Mouse (Mus musculus) spleen, embryonic (tissue): ENCODE data around the gene Myrip.

ENCODE experiments used
- CTCF ChIA-PET: fragments of 350-600 bp; sonication (Branson Sonifier 250); formaldehyde crosslinking; loops from one replicate; lab custom pipeline; 2022; lab: Charles Lee

The Myrip gene

GRCm38 (mm10) chr9:120455768-120456655 is 154.7 kb downstream of the Myrip start:
- CTCF ChIA-PET = no interaction called here

- CTCF ChIA-PET = no interaction called here
Observed at GRCm38 (mm10) chr9:120470431-120470830, 169.1 kb downstream of the Myrip start.

- CTCF ChIA-PET = no interaction called here
Observed at GRCm38 (mm10) chr9:120481644-120482043, 180.3 kb downstream of the Myrip start.

- CTCF ChIA-PET = no interaction called here
Observed at GRCm38 (mm10) chr9:120482382-120482781, 181.1 kb downstream of the Myrip start.

GRCm38 (mm10) chr9:120483101-120483500 is 181.8 kb downstream of the Myrip start:
- CTCF ChIA-PET = no interaction called here

GRCm38 (mm10) chr9:120487076-120487475 is 185.8 kb downstream of the Myrip start:
- CTCF ChIA-PET = no interaction called here

GRCm38 (mm10) chr9:120491509-120491908 is 190.2 kb downstream of the Myrip start:
- CTCF ChIA-PET = interaction anchor here (0.7 kb wide), 1 partner anchor 8 kb away, joined by 3 read pairs; no protein-coding TSS in a partner anchor

GRCm38 (mm10) chr9:120492010-120492399 is 190.7 kb downstream of the Myrip start, which contains the start of gene Eif1b:
TSS of gene Eif1b (plus strand) at chr9:120492232.
- CTCF ChIA-PET = interaction anchor here (0.7 kb wide), 1 partner anchor 8 kb away, joined by 3 read pairs; no protein-coding TSS in a partner anchor

- CTCF ChIA-PET = interaction anchor here (0.6 to 1.0 kb wide), 3 partner anchors 9 to 1227 kb away, joined by 3 to 4 read pairs (median 3); no protein-coding TSS in a partner anchor
Observed at GRCm38 (mm10) chr9:120492400-120493351, 191.4 kb downstream of the Myrip start.

- CTCF ChIA-PET = interaction anchor here (0.7 to 1.0 kb wide), 2 partner anchors 76 to 1817 kb away, joined by 3 read pairs; no protein-coding TSS in a partner anchor
Observed at GRCm38 (mm10) chr9:120493781-120494180, 192.5 kb downstream of the Myrip start.

GRCm38 (mm10) chr9:120496691-120497090 is 195.4 kb downstream of the Myrip start:
- CTCF ChIA-PET = no interaction called here

GRCm38 (mm10) chr9:120497983-120498382 is 196.7 kb downstream of the Myrip start:
- CTCF ChIA-PET = no interaction called here

GRCm38 (mm10) chr9:120501191-120501902 is 200.0 kb downstream of the Myrip start:
- CTCF ChIA-PET = interaction anchor here (0.7 to 1.9 kb wide), 3 partner anchors 68 to 81 kb away, joined by 3 to 4 read pairs (median 3); no protein-coding TSS in a partner anchor

- CTCF ChIA-PET = interaction anchor here (0.8 to 1.9 kb wide), 3 partner anchors 68 to 90 kb away, joined by 3 to 4 read pairs (median 4); no protein-coding TSS in a partner anchor
Observed at GRCm38 (mm10) chr9:120502013-120502412, 200.7 kb downstream of the Myrip start.

- CTCF ChIA-PET = no interaction called here
Observed at GRCm38 (mm10) chr9:120504423-120504822, 203.1 kb downstream of the Myrip start.

- CTCF ChIA-PET = no interaction called here
Observed at GRCm38 (mm10) chr9:120511781-120512180, 210.5 kb downstream of the Myrip start.

GRCm38 (mm10) chr9:120516720-120517119 is 215.4 kb downstream of the Myrip start:
- CTCF ChIA-PET = no interaction called here

GRCm38 (mm10) chr9:120518946-120519345 is 217.6 kb downstream of the Myrip start:
- CTCF ChIA-PET = interaction anchor here (0.5 to 0.6 kb wide), 2 partner anchors 93 to 194 kb away, joined by 3 to 5 read pairs; no protein-coding TSS in a partner anchor

- CTCF ChIA-PET = interaction anchor here (0.5 to 0.6 kb wide), 2 partner anchors 94 to 193 kb away, joined by 3 to 5 read pairs; no protein-coding TSS in a partner anchor
Observed at GRCm38 (mm10) chr9:120519469-120520125, 218.3 kb downstream of the Myrip start.

- CTCF ChIA-PET = interaction anchor here (0.6 kb wide), 1 partner anchor 892 kb away, joined by 5 read pairs; no protein-coding TSS in a partner anchor
Observed at GRCm38 (mm10) chr9:120521161-120521560, 219.8 kb downstream of the Myrip start.
